Mouse (Mus musculus): ENCODE data around the gene F12. TPM values are rescaled to one million over a fixed set of nuclear protein-coding genes. Genes with fewer than 3 reads are reported as not detected.

F12 gene
- polyA plus RNA-seq, 2 experiments, result 0.11 TPM; not detected in 1

GRCm38 (mm10) chr13:55463399-55464026 lies 36.9 kb upstream of the F12 start:
- ATAC-seq (ENCODE audit: low FRiP score, low read depth) (no peak), DNase-seq (ENCODE audit: low spot score) (no peak)
- Histone ChIP-seq H3K9me3 (ENCODE audit: control insufficient read depth, low read length) (no peaks in the 10 kb centered on the region), H3K4me3 (replicated peaks; ENCODE audit: low read length) (peak overlapping the region; percentile 80), H3K27me3 (ENCODE audit: control insufficient read depth, insufficient read depth, low read length) (no peaks in the 10 kb centered on the region), H3K4me2 (replicated peaks; ENCODE audit: low read depth, low read length, severe bottlenecking) (peak overlapping the region; percentile 88), H3K36me3 (ENCODE audit: control insufficient read depth, insufficient read depth, low read length) (peaks cover 32% of the 10 kb centered on the region), H3K27ac (replicated peaks; ENCODE audit: low read depth, low read length) (no peak overlapping the region), H3K9ac (ENCODE audit: low read depth, low read length, severe bottlenecking) (peak overlapping the region; percentile 77; the same call in 1 of the 2 replicates), H3K4me1 (ENCODE audit: control insufficient read depth, insufficient read depth, low read length) (peaks cover 17% of the 10 kb centered on the region)
- WGBS, result 10% methylated on average over 14 of the region's 14 CpGs
- no peak for TF ChIP-seq POLR2A (IDR thresholded peaks at IDR 0.05; ENCODE audit: borderline replicate concordance, extremely low read depth, insufficient read depth, insufficient read length)

GRCm38 (mm10) chr13:55462965-55463364 lies 36.4 kb upstream of the F12 start:
- Histone ChIP-seq H3K9me3 (ENCODE audit: control insufficient read depth, low read length) (no peaks in the 10 kb centered on the region), H3K4me2 (replicated peaks; ENCODE audit: low read depth, low read length, severe bottlenecking) (no peak overlapping the region), H3K36me3 (ENCODE audit: control insufficient read depth, insufficient read depth, low read length) (peaks cover 38% of the 10 kb centered on the region), H3K4me1 (ENCODE audit: control insufficient read depth, insufficient read depth, low read length) (peaks cover 17% of the 10 kb centered on the region), H3K27me3 (ENCODE audit: control insufficient read depth, insufficient read depth, low read length) (no peaks in the 10 kb centered on the region), H3K9ac (ENCODE audit: low read depth, low read length, severe bottlenecking) (no peak overlapping the region), H3K27ac (replicated peaks; ENCODE audit: low read depth, low read length) (no peak overlapping the region), H3K4me3 (replicated peaks; ENCODE audit: low read length) (no peak overlapping the region)
- WGBS, result 46% methylated on average over 2 of the region's 2 CpGs
- DNase-seq (ENCODE audit: low spot score) (no peak), ATAC-seq (ENCODE audit: low FRiP score, low read depth) (no peak)
- TF ChIP-seq POLR2A (IDR thresholded peaks at IDR 0.05; ENCODE audit: borderline replicate concordance, extremely low read depth, insufficient read depth, insufficient read length), result no peak

GRCm38 (mm10) chr13:55451785-55452549 lies 25.4 kb upstream of the F12 start:
- 96% methylated on average over 16 of the region's 16 CpGs for WGBS
- no peak overlapping the region for H3K27ac ChIP-seq (replicated peaks; ENCODE audit: low read depth, low read length)
- no peak overlapping the region for H3K4me2 ChIP-seq (replicated peaks; ENCODE audit: low read depth, low read length, severe bottlenecking)
- no peak overlapping the region for H3K4me3 ChIP-seq (replicated peaks; ENCODE audit: low read length)
- peaks cover 76% of the 10 kb centered on the region for H3K36me3 ChIP-seq (ENCODE audit: control insufficient read depth, insufficient read depth, low read length)
- no peak for TF ChIP-seq POLR2A (IDR thresholded peaks at IDR 0.05; ENCODE audit: borderline replicate concordance, extremely low read depth, insufficient read depth, insufficient read length)
- ATAC-seq (ENCODE audit: low FRiP score, low read depth) (no peak), DNase-seq (ENCODE audit: low spot score) (no peak)
- no peaks in the 10 kb centered on the region for H3K9me3 ChIP-seq (ENCODE audit: control insufficient read depth, low read length)
- H3K9ac ChIP-seq (ENCODE audit: low read depth, low read length, severe bottlenecking), result no peak overlapping the region
- no peaks in the 10 kb centered on the region for H3K27me3 ChIP-seq (ENCODE audit: control insufficient read depth, insufficient read depth, low read length)
- peaks cover 4% of the 10 kb centered on the region for H3K4me1 ChIP-seq (ENCODE audit: control insufficient read depth, insufficient read depth, low read length)

- Histone ChIP-seq H3K9me3 (ENCODE audit: control insufficient read depth, low read length) (no peaks in the 10 kb centered on the region), H3K36me3 (ENCODE audit: control insufficient read depth, insufficient read depth, low read length) (peaks cover 71% of the 10 kb centered on the region), H3K9ac (ENCODE audit: low read depth, low read length, severe bottlenecking) (no peak overlapping the region), H3K4me2 (replicated peaks; ENCODE audit: low read depth, low read length, severe bottlenecking) (no peak overlapping the region), H3K4me1 (ENCODE audit: control insufficient read depth, insufficient read depth, low read length) (peaks cover 10% of the 10 kb centered on the region), H3K4me3 (replicated peaks; ENCODE audit: low read length) (no peak overlapping the region), H3K27me3 (ENCODE audit: control insufficient read depth, insufficient read depth, low read length) (no peaks in the 10 kb centered on the region), H3K27ac (replicated peaks; ENCODE audit: low read depth, low read length) (no peak overlapping the region)
- no peak for TF ChIP-seq POLR2A (IDR thresholded peaks at IDR 0.05; ENCODE audit: borderline replicate concordance, extremely low read depth, insufficient read depth, insufficient read length)
- DNase-seq (ENCODE audit: low spot score) (no peak), ATAC-seq (ENCODE audit: low FRiP score, low read depth) (no peak)
- 85% methylated on average over 10 of the region's 10 CpGs for WGBS
Measured at GRCm38 (mm10) chr13:55451296-55451695, 24.7 kb upstream of the F12 start.

GRCm38 (mm10) chr13:55450511-55450980 lies 24.0 kb upstream of the F12 start:
- Histone ChIP-seq H3K4me2 (replicated peaks; ENCODE audit: low read depth, low read length, severe bottlenecking) (no peak overlapping the region), H3K4me3 (replicated peaks; ENCODE audit: low read length) (no peak overlapping the region), H3K9ac (ENCODE audit: low read depth, low read length, severe bottlenecking) (no peak overlapping the region), H3K4me1 (ENCODE audit: control insufficient read depth, insufficient read depth, low read length) (peaks cover 13% of the 10 kb centered on the region), H3K27me3 (ENCODE audit: control insufficient read depth, insufficient read depth, low read length) (no peaks in the 10 kb centered on the region), H3K36me3 (ENCODE audit: control insufficient read depth, insufficient read depth, low read length) (peaks cover 63% of the 10 kb centered on the region), H3K9me3 (ENCODE audit: control insufficient read depth, low read length) (no peaks in the 10 kb centered on the region), H3K27ac (replicated peaks; ENCODE audit: low read depth, low read length) (no peak overlapping the region)
- WGBS, result 91% methylated on average over 11 of the region's 11 CpGs
- DNase-seq (ENCODE audit: low spot score) (no peak), ATAC-seq (ENCODE audit: low FRiP score, low read depth) (no peak)
- TF ChIP-seq POLR2A (IDR thresholded peaks at IDR 0.05; ENCODE audit: borderline replicate concordance, extremely low read depth, insufficient read depth, insufficient read length), result no peak
